Mouse (Mus musculus): ENCODE results near the gene Trappc2.

The Trappc2 gene

DNA sequence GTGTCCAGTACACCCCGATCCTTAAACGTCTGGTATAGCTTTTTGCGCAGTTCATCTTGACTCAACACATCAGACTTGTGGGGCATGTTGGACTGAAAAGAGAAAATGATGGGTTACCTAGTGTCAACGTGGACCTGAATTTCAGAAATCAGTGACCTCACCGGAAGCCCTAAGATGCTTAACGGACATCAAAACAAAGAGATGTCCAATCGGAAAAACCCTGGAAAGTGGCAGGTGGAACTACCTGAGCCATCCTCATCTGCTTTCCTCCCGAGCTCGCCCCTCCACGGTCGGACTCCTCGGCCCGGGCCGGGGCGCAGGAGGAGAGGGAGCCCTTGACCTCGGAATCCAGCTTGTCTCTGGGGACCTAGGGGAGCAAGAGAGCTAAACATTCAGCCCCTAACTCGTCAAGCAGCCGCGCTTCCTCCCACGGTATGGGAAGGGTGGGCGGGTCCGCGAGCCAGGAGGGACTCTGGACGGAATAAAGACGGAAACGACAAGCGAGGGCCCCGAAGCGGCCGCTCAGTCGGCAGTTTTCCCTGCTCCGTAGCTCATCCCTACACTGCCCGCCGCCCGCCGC is at the start of gene Trappc2:
Trappc2 (plus strand) TSS at position 539 of the 580 bp plus-strand sequence.
- no peak for DNase-seq (ENCODE audit: low spot score in 2 of 2)

DNA sequence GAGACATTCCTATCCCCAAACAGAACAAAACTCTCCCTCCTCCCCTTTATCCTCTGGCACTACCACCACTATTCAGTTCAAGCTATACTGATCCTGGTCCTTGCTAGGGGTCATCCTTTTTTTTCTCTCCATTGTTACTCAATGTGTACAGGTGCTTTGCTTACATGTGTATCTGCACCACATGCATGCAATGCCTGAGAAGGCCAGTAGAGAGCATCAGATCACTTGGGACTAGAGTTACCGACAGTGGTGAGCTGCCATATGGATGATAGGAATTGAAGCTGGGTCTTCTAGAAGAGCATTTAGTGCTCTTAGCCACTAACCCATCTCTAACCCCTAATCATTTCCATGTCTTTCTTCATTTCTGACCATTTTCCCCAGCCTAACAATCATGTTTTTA is 46.6 kb upstream of the Trappc2 start:
- DNase-seq (ENCODE audit: low spot score in 2 of 2) = no peak

- DNase-seq (ENCODE audit: low spot score in 2 of 2) = no peak
Observed at GRCm38 (mm10) chrX:166407865-166408264, 32.5 kb upstream of the Trappc2 start.

DNA sequence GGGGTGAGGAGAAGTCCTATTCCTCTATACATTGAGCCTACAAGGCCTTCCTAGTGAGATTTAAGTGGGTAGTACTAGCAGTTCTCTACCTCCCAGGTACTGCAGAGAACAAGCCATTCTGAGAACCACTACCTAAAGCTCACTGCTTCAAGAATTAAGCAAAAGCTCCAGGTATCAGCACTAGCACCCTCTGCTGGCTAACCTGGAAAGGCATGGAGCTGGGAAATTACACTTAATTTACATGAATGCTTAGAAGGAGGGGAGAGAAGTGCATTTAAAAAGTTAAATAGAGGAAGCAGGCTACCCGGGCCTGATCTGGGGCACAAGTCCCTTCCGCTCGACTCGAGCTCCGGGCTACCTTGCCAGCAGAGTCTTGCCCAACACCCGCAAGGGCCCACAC is 24.2 kb upstream of the Trappc2 start:
- peak in 1 of 2 experiments; percentile 5 for DNase-seq (ENCODE audit: low spot score in 2 of 2)

GRCm38 (mm10) chrX:166434812-166435211 is 5.6 kb upstream of the Trappc2 start:
- DNase-seq (ENCODE audit: low spot score in 2 of 2) = no peak

GRCm38 (mm10) chrX:166440616-166441063 is 266 bp downstream of the Trappc2 start, which contains the start of gene Ofd1:
TSS of gene Ofd1 (minus strand) at chrX:166440704.
- peak; percentile 73 to 81 for DNase-seq (ENCODE audit: low spot score in 2 of 2)

DNA sequence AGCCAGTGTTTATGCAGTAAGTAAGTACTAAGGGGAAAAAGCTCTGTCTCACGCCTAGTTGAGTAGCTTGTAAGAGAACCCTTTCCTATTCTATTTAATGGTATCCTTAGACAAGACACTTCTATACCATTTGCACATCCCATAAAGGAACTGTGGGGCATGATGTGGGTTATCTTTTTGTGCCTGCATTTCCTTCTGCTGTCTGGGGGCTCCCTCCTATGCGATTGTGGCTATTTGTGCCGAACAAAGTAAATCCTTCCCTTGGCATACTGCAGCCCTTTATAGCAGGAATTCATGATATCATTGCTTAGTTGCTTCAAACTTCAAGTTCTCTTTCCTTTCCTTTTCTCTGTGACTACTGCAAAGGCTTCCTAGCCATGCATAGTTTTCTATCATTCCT is 4.2 kb downstream of the Trappc2 start:
- DNase-seq (ENCODE audit: low spot score in 2 of 2) = no peak

GRCm38 (mm10) chrX:166453532-166453931 is 13.2 kb downstream of the Trappc2 start:
- no peak for DNase-seq (ENCODE audit: low spot score in 2 of 2)

- DNase-seq (ENCODE audit: low spot score in 2 of 2) = no peak
Observed at GRCm38 (mm10) chrX:166454331-166454730, 14.0 kb downstream of the Trappc2 start.

DNA sequence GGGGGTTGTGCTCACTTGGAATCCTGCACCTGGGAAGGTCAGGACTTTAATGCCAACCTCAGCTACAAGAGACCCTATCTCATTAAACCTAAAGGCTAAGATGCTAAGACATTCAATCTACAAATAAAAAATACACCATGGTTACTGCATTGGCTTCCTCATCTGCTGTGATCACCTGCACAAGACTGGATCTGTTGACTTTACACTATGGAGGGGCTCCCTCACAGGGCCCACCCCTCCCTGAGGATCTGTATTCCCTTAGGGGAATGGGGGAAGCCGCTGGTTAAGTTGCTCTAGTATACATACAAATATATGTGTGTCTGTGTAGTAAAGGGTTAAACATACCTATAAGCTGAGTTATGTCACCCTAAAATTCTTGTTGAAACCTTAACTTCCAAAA is 15.2 kb downstream of the Trappc2 start:
- DNase-seq (ENCODE audit: low spot score in 2 of 2) = no peak

DNA sequence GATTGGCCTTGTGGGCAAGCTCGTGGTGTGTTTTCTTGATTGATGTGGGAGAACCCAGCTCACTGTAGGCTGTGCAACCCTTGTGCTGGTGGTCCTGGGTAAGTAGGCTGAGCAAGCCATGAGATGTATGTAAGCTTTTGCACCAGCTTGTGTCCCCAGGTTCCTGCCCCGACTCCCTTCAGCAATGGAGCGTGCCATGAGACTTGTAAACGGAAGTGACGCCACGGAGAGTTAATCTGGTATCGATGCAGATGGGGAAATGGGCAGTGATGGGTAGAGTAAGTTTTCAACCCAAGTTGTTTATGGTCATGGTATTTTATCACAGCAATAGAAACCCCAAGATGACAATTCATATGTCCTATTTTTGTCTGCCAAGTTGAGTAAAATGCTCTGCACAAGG is 27.9 kb downstream of the Trappc2 start:
- DNase-seq (ENCODE audit: low spot score in 2 of 2) = no peak

GRCm38 (mm10) chrX:166472612-166473011 is 32.2 kb downstream of the Trappc2 start:
- no peak for DNase-seq (ENCODE audit: low spot score in 2 of 2)

DNA sequence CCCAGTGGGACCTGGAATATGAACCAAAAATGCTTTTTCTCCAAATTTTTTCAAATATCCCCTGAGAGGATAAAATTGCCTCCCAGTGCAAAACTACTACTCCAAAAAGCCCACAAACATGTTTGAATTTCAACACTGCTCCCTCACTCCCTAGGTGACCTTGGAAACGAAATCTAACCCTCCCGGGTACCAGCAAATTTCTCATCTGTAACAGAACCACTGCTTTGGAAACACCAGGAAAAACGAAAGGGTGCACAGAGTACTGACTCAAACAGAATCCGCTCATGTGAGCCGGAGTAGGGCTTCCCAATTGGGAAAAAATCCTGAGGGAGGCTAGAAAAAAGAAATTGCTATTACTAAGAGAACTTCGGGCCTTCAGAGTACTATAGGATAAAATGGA is 37.0 kb downstream of the Trappc2 start:
- no peak for DNase-seq (ENCODE audit: low spot score in 2 of 2)

GRCm38 (mm10) chrX:166478631-166479364 is 38.4 kb downstream of the Trappc2 start:
- DNase-seq (ENCODE audit: low spot score in 2 of 2) = no peak

DNA sequence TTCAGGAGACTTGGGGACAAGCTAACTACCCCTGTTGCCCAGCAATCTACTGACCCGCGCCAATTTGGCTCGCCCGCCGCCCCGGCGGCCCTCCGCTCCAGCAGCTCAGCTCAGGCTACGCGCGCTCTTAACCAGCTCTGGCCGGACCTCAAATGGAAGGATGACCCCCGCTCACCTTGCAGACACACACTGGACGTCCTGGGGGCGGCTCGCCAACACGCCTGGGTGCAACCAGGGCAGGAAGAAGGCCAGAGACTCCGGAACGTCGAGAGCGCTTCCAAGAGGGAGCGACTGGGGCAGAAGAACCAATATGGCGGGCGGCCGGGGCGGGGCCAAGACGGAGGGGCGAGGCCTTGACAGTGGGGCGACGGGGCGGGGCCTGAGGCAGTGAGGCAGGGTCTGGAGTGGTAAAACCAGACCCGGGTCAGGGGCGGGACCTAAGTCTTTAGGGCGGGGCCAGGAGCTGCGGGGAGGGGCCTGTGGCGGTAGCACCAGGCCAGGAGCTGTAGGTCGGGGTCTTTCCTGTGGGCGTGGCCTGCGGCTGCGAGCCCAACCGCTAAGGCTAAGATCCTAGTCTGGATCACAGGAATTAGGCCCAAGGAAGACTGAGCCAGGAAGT is 39.1 kb downstream of the Trappc2 start, which contains the start of gene Rab9:
Rab9 (minus strand) TSS at position 503 of the 619 bp plus-strand sequence.
- peak; percentile 83 for DNase-seq (ENCODE audit: low spot score in 2 of 2)

- DNase-seq (ENCODE audit: low spot score in 2 of 2) = no peak
Observed at GRCm38 (mm10) chrX:166495052-166495451, 54.7 kb downstream of the Trappc2 start.

DNA sequence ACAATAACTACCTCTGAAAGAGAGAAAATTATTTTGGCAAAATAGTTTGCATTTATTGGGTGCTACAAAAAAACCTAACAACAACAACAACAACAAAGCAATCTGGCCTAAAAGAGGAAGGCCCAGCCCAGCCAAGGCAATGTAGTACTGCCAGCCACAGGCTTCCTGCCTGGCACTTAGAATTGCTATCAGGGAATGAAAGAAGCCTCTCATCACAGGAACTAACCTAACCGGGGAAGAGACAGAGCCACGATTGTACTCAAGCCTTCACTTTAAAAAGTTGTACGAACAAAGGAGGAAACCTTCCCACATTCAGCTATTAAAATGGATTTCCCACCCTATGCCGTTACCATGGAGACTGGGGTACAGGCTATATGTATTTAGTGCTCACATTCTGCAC is 57.4 kb downstream of the Trappc2 start:
- no peak for DNase-seq (ENCODE audit: low spot score in 2 of 2)

- no peak for DNase-seq (ENCODE audit: low spot score in 2 of 2)
Observed at GRCm38 (mm10) chrX:166499496-166500190, 59.3 kb downstream of the Trappc2 start.
